Mouse (Mus musculus) C2C12 (cell line): ENCODE results near the gene Kncn. TPM values are rescaled to one million over a fixed set of nuclear protein-coding genes. Genes with fewer than 3 reads are reported as not detected.

Experiments
- H3K27me3 ChIP-seq: one replicate; pipeline ENCODE4 v1.6.1; 2011; ENCODE audit not compliant: control insufficient read depth, insufficient read depth, insufficient read length
- H3K36me3 ChIP-seq: one replicate; pipeline ENCODE4 v1.6.1; 2011; ENCODE audit not compliant: control insufficient read depth, insufficient read depth
- H3K4me3 ChIP-seq: one replicate; pipeline ENCODE4 v1.5.1; 2011; ENCODE audit warnings: mild to moderate bottlenecking, control low read depth; ENCODE audit not compliant: poor library complexity, insufficient read depth, severe bottlenecking
- H3K79me2 ChIP-seq: one replicate; pipeline ENCODE4 v1.6.1; 2011; ENCODE audit not compliant: control insufficient read depth, insufficient read depth
- H3K79me3 ChIP-seq: one replicate; pipeline ENCODE4 v1.6.1; 2011; ENCODE audit warnings: low read depth, control low read depth
- H3ac ChIP-seq: one replicate; pipeline ENCODE3; 2011; ENCODE audit warnings: low read depth; ENCODE audit not compliant: control insufficient read depth, insufficient read length
- CEBPB ChIP-seq: IDR thresholded peaks from one replicate; pipeline ENCODE4 v1.6.1; 2011; ENCODE audit warnings: low read depth, mild to moderate bottlenecking, control low read depth, moderate library complexity
- CTCF ChIP-seq: IDR thresholded peaks from one replicate; pipeline ENCODE4 v1.5.1; 2011; ENCODE audit not compliant: control insufficient read depth, insufficient read depth, insufficient read length
- FOSL1 ChIP-seq: IDR thresholded peaks from one replicate; pipeline ENCODE4 v1.8.0; 2011; ENCODE audit warnings: mild to moderate bottlenecking, low read length; ENCODE audit not compliant: poor library complexity, insufficient read depth, severe bottlenecking
- MAX ChIP-seq: IDR thresholded peaks from one replicate; pipeline ENCODE4 v1.6.1; 2011; ENCODE audit warnings: mild to moderate bottlenecking, control low read depth
- MYOD1 ChIP-seq: IDR thresholded peaks from one replicate; pipeline ENCODE4 v1.6.1; 2011; ENCODE audit warnings: low read depth; ENCODE audit not compliant: control insufficient read depth, insufficient read length
- MYOG ChIP-seq: IDR thresholded peaks from one replicate; pipeline ENCODE4 v1.6.1; 2011; ENCODE audit not compliant: control insufficient read depth, insufficient read length; ENCODE audit errors: extremely low read depth
- USF1 ChIP-seq: IDR thresholded peaks from one replicate; pipeline ENCODE4 v1.6.1; 2011; ENCODE audit warnings: low read depth, mild to moderate bottlenecking, control low read depth, moderate library complexity
- polyA plus RNA-seq: library from polyadenylated mRNA; unstranded; fragments of >200 nt; fragmentation: generic; extraction: Trizol; gene quantifications from one replicate; pipeline ENCODE4 v1.2.1, GENCODE M21; 2012; ENCODE audit warnings: missing spikeins

Kncn gene
- polyA plus RNA-seq, 1 experiment, result not detected

GRCm38 (mm10) chr4:115850631-115851030 lies 33.6 kb upstream of the Kncn start:
- no peak for TF ChIP-seq MYOD1
- no peak for TF ChIP-seq CEBPB
- TF ChIP-seq MYOG, result no peak
- no peak for TF ChIP-seq MAX
- TF ChIP-seq FOSL1, result no peak
- no peak for TF ChIP-seq USF1
- no peak for TF ChIP-seq CTCF
- Histone ChIP-seq H3K79me3 (no peaks in the 10 kb centered on the region), H3K36me3 (peaks cover 17% of the 10 kb centered on the region), H3K27me3 (no peaks in the 10 kb centered on the region), H3K4me3 (no peak overlapping the region), H3K79me2 (no peaks in the 10 kb centered on the region), H3ac (no peak overlapping the region)

- H3K79me3 ChIP-seq, result no peaks in the 10 kb centered on the region
- H3K27me3 ChIP-seq, result no peaks in the 10 kb centered on the region
- H3K36me3 ChIP-seq, result peaks cover 17% of the 10 kb centered on the region
- no peaks in the 10 kb centered on the region for H3K79me2 ChIP-seq
- H3K4me3 ChIP-seq, result no peak overlapping the region
- TF ChIP-seq CTCF, result no peak
- TF ChIP-seq MYOD1, result no peak
- no peak for TF ChIP-seq CEBPB
- TF ChIP-seq FOSL1, result no peak
- TF ChIP-seq USF1, result no peak
- TF ChIP-seq MAX, result no peak
- TF ChIP-seq MYOG, result no peak
- H3ac ChIP-seq, result no peak overlapping the region
These were observed 32.6 kb upstream of the Kncn start for GRCm38 (mm10) chr4:115851569-115851968.

GRCm38 (mm10) chr4:115855100-115855499 lies 29.1 kb upstream of the Kncn start:
- no peak overlapping the region for H3ac ChIP-seq
- TF ChIP-seq MYOG (no peak), CTCF (no peak), MYOD1 (no peak), USF1 (no peak), MAX (no peak), FOSL1 (no peak), CEBPB (no peak)
- no peaks in the 10 kb centered on the region for H3K27me3 ChIP-seq
- H3K79me2 ChIP-seq, result no peaks in the 10 kb centered on the region
- H3K36me3 ChIP-seq, result peaks cover 15% of the 10 kb centered on the region
- H3K4me3 ChIP-seq, result no peak overlapping the region
- H3K79me3 ChIP-seq, result no peaks in the 10 kb centered on the region

GRCm38 (mm10) chr4:115855609-115856008 lies 28.6 kb upstream of the Kncn start:
- no peak overlapping the region for H3ac ChIP-seq
- H3K79me3 ChIP-seq, result no peaks in the 10 kb centered on the region
- H3K27me3 ChIP-seq, result no peaks in the 10 kb centered on the region
- no peaks in the 10 kb centered on the region for H3K79me2 ChIP-seq
- no peak overlapping the region for H3K4me3 ChIP-seq
- TF ChIP-seq FOSL1 (no peak), MYOG (no peak), CTCF (no peak), USF1 (no peak), CEBPB (no peak), MYOD1 (no peak), MAX (no peak)
- H3K36me3 ChIP-seq, result peaks cover 17% of the 10 kb centered on the region

- H3K36me3 ChIP-seq, result peaks cover 16% of the 10 kb centered on the region
- H3K27me3 ChIP-seq, result no peaks in the 10 kb centered on the region
- TF ChIP-seq MYOD1 (no peak), USF1 (no peak), FOSL1 (no peak), MYOG (no peak), MAX (no peak), CEBPB (no peak), CTCF (no peak)
- H3K4me3 ChIP-seq, result no peak overlapping the region
- no peaks in the 10 kb centered on the region for H3K79me3 ChIP-seq
- H3K79me2 ChIP-seq, result no peaks in the 10 kb centered on the region
- no peak overlapping the region for H3ac ChIP-seq
These were observed 27.9 kb upstream of the Kncn start for GRCm38 (mm10) chr4:115856282-115856681.

- H3K79me3 ChIP-seq, result no peaks in the 10 kb centered on the region
- H3K36me3 ChIP-seq, result peaks cover 16% of the 10 kb centered on the region
- H3K79me2 ChIP-seq, result no peaks in the 10 kb centered on the region
- H3K4me3 ChIP-seq, result no peak overlapping the region
- no peaks in the 10 kb centered on the region for H3K27me3 ChIP-seq
- H3ac ChIP-seq, result no peak overlapping the region
- TF ChIP-seq MAX (no peak), USF1 (no peak), MYOG (no peak), FOSL1 (no peak)
These were observed 26.8 kb upstream of the Kncn start for GRCm38 (mm10) chr4:115857293-115857883.
